Mouse (Mus musculus) CD8-positive naive resting alpha-beta T cell, adult 2 months (primary cell): ENCODE measurements around the gene Gpsm2.
"Not testable (repeated sequence)": the region's sequence is repeated elsewhere in the genome, so short reads cannot be mapped to it uniquely, and the experiment has no call there.

Experiments used
- DNase-seq, 2 experiments: peaks; one replicate each; pipeline ENCODE4 v3.0.0; 2022; ENCODE audit warnings: low read depth in 2 of 2, low spot score in 2 of 2

Gene Gpsm2

GRCm38 (mm10) chr3:108727344-108727743 is 5.2 kb upstream of the Gpsm2 start:
- no peak for DNase-seq

GRCm38 (mm10) chr3:108726413-108726812 is 4.3 kb upstream of the Gpsm2 start:
- no peak for DNase-seq

- peak in 1 of 2 experiments; percentile 15 for DNase-seq
Observed at GRCm38 (mm10) chr3:108721076-108721991, 775 bp downstream of the Gpsm2 start.

- no peak for DNase-seq
Observed at GRCm38 (mm10) chr3:108719761-108720160, 2.3 kb downstream of the Gpsm2 start.

GRCm38 (mm10) chr3:108719357-108719756 is 2.8 kb downstream of the Gpsm2 start:
- DNase-seq, result no peak

- no peak for DNase-seq
Observed at GRCm38 (mm10) chr3:108717896-108718502, 4.1 kb downstream of the Gpsm2 start.

- DNase-seq, result no peak
Observed at GRCm38 (mm10) chr3:108714837-108715236, 7.3 kb downstream of the Gpsm2 start.

GRCm38 (mm10) chr3:108713065-108713675 is 8.9 kb downstream of the Gpsm2 start:
- no peak for DNase-seq

- DNase-seq, result no peak
Observed at GRCm38 (mm10) chr3:108711296-108711695, 10.8 kb downstream of the Gpsm2 start.

GRCm38 (mm10) chr3:108702789-108703188 is 19.3 kb downstream of the Gpsm2 start:
- no peak for DNase-seq

- no peak for DNase-seq
Observed at GRCm38 (mm10) chr3:108701256-108701655, 20.9 kb downstream of the Gpsm2 start.

- no peak for DNase-seq
Observed at GRCm38 (mm10) chr3:108699786-108700185, 22.3 kb downstream of the Gpsm2 start.

GRCm38 (mm10) chr3:108698662-108699061 is 23.4 kb downstream of the Gpsm2 start:
- no peak for DNase-seq

- DNase-seq, result no peak
Observed at GRCm38 (mm10) chr3:108694321-108694720, 27.8 kb downstream of the Gpsm2 start.

GRCm38 (mm10) chr3:108689979-108690378 is 32.1 kb downstream of the Gpsm2 start:
- DNase-seq, result no peak

- no peak for DNase-seq
Observed at GRCm38 (mm10) chr3:108689446-108689845, 32.7 kb downstream of the Gpsm2 start.

GRCm38 (mm10) chr3:108689015-108689441 is 33.1 kb downstream of the Gpsm2 start:
- no peak for DNase-seq

- DNase-seq, result no peak
Observed at GRCm38 (mm10) chr3:108685701-108686100, 36.4 kb downstream of the Gpsm2 start.

- DNase-seq, result not testable (repeated sequence)
Observed at GRCm38 (mm10) chr3:108683597-108683996, 38.5 kb downstream of the Gpsm2 start.

- DNase-seq, result no peak
Observed at GRCm38 (mm10) chr3:108681004-108681403, 41.1 kb downstream of the Gpsm2 start.

- DNase-seq, result no peak
Observed at GRCm38 (mm10) chr3:108676616-108677015, 45.5 kb downstream of the Gpsm2 start.

- no peak for DNase-seq
Observed at GRCm38 (mm10) chr3:108660941-108661340, 61.2 kb downstream of the Gpsm2 start.
